Mouse (Mus musculus) heart, postnatal 25 days (tissue): ENCODE measurements around the gene Ago4. TPM values are rescaled to one million over a fixed set of nuclear protein-coding genes. Genes with fewer than 3 reads are reported as not detected.

Experiments
- DNase-seq: peaks from one replicate; pipeline ENCODE4 v3.0.0; 2022; ENCODE audit warnings: low spot score
- intact Hi-C: fragments of 180-260 bp; cut with DNase I; formaldehyde crosslinking; loops from one replicate; pipeline ENCODE4 v1.15.1; 2025
- total RNA-seq, 2 experiments: library from RNA; stranded (reverse); gene quantifications; 2 replicates each; pipeline ENCODE4 v1.2.3; 2021

Gene Ago4
- total RNA-seq, 2 experiments from 2014 or later, result 7.5 to 7.9 TPM

DNA sequence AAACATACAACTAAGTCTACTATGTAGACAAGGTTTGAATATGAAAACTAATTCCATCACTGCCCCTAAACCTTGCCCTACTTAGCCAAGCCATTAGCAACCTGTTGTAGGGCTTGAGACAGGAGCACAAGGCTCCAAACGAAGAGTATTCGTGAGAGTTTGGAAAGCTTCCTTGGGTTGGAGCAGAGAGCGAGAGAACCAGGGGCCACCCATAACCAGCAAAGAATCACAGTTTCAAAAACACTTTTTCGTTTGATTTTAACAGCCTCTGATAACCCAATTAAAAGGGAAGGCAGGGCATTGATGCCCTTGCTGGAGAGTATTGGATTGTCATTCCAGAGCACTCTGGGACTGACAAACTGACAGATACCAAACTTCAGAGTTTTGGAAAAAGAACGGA is 980 bp downstream of the Ago4 start:
- intact Hi-C loops, result no loop called here
- no peak for DNase-seq

DNA sequence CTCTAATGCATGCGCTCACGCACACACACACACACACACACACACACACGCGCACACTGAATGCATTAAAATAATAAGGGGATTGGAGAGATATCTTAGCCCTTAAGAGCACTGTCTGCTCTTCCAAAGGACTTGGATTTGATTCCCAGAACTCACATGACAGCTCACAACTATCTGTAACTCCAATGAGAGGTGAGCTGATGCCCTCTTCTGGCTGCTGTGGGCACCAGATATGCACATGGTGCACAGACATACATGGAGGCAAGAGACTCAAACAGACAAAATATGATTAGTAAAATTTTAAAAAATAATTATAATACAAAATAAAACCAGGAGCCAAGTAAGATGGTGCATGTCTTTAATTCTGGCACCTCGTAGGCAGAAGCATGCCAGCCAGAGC is 6.4 kb downstream of the Ago4 start:
- DNase-seq, result no peak
- intact Hi-C loops, result no loop called here

DNA sequence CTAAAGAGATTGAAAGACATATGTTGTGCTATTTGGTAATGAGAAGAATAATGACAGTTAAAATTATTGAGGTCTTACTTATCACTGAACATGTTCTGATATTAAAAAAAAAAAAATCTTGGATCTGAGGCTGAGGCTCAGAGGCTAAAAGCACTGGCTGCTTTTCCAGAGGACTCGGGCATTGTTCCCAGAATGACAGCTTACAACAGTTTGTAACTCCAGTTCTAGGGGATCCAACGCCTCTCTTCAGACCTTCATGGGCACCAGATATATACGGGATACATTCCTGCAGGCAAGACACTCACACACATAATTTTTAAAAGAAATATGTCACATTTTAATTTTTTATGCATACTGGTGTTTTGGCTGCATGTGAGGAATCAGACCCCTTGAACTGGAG is 7.1 kb downstream of the Ago4 start:
- intact Hi-C loops, result no loop called here
- DNase-seq, result no peak

DNA sequence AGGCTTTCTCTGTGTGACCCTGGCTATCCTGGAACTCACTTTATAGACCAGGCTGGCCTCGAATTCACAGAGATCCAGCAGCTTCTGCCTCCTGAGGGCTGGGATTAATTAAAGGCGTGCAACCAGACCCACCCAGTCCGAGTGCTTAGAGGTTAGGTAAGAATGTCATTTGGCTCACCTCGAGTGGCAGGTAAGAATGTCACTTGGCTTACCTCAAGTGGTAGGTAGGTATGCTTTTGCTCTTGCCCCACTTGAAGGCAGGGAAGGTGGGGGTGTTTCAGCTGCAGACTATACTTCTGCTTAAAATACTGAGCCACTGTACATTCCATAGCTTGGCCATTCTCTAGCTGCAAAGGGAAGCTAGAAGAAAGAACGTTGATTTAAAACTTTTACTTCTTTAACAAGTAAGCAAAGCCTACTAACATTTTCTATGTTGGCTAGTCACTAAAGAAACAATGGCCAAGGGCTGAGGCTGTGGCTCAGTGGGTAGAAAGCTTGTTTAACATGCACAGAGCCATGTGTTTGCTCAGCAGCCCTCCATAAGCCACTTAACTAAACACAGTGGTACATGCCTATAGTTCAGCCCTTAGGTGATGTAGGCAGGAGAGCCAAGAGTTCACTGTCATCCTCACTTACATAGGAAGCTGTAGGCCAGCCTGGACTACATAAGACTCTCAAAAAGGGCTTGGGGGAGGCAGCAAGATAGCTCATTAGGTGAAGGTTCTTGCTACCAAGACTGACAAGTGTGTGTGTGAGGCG is 20.8 kb downstream of the Ago4 start:
- DNase-seq, result no peak
- intact Hi-C loops, result no loop called here

DNA sequence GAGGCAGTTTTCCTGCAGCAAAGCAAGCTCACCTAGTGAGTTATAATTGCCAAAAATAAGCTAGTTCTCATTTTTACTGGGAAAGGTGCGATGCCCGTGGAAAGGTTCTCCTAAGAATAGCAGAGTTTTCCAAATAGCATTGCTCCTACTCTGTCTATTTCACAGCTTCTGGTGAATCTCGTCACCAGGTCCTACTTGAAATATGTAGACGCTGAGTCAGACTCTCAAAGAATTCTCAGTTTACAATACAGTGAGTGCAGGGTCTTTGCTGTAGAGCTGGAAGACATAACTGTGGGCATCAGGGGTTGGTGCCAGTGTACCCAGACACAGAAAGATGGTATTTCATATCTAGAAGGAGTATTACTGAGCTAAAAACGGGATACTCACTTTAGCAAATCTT is 22.3 kb downstream of the Ago4 start:
- no peak for DNase-seq
- intact Hi-C loops, result no loop called here

DNA sequence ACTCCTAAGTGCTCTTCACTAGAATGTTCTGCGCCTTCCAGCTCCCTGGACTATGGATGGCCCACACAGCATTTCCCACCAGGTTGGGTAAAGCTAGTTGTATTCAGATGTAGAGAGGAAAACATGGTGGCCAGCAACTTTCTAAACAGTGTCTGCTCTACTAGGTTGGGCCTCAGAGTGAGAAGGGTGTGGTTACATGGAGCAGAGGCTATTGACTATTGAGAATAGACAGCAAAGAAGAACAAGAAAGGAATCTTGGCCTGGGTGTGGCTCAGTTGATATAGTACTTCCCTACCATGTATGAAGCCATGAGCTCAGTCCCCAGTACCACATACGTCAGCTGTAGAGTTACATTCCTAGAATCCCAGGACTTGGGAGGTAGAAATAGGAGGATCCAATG is 24.2 kb downstream of the Ago4 start:
- DNase-seq, result no peak
- intact Hi-C loops, result no loop called here

DNA sequence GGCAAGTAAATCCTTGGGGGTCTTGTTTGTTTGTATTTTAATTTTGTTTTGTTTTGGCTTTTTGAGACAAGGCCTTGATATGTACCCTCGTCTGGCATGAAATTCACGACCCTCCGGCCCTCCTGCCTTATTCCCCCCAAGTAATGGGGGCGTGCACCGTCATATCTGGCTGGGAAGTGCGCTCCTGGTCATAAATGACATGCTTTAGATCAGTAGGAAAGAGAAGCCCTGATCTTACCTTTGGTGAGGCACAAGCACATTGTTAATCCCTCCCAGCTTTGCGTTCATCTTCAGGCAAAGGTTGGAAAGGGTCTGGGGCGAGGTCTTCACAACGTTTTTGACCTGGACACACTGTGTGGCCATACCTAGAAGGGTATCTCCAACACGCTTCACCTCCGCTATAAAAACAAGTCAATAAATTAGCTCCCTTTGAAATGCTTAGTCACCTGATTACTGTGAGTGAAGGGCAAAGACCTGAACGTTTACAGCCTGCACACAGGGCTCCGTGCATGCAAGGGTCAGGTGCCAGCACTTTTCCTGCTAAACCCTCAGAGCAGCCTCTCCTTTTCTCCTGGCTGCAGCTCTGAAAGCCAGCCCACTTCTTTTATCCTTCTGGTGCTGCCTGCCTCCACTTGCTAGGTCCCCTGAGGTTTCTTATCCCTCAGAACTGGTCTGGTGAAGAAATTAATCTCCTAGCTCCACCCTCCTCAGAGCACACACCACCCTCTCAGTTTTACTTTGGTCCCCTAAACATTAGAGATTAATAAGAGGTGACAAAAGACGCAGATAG is 25.0 kb downstream of the Ago4 start:
- intact Hi-C loops, result no loop called here
- DNase-seq, result no peak

DNA sequence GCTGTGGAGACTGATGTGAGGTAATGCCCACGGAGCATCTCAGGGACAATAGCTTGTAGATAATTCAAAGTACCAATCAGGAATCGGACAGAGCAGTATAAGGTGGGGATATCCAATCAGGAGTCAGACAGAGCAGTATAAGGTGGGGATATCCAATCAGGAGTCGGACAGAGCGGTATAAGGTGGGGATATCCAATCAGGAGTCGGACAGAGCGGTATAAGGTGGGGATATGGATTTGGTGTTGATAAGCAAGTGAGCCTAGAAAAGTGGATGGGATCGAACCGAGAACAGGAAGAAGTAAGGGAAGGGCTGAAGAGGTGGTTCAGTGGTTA is 30.3 kb downstream of the Ago4 start:
- DNase-seq, result no peak
- intact Hi-C loops, result no loop called here

DNA sequence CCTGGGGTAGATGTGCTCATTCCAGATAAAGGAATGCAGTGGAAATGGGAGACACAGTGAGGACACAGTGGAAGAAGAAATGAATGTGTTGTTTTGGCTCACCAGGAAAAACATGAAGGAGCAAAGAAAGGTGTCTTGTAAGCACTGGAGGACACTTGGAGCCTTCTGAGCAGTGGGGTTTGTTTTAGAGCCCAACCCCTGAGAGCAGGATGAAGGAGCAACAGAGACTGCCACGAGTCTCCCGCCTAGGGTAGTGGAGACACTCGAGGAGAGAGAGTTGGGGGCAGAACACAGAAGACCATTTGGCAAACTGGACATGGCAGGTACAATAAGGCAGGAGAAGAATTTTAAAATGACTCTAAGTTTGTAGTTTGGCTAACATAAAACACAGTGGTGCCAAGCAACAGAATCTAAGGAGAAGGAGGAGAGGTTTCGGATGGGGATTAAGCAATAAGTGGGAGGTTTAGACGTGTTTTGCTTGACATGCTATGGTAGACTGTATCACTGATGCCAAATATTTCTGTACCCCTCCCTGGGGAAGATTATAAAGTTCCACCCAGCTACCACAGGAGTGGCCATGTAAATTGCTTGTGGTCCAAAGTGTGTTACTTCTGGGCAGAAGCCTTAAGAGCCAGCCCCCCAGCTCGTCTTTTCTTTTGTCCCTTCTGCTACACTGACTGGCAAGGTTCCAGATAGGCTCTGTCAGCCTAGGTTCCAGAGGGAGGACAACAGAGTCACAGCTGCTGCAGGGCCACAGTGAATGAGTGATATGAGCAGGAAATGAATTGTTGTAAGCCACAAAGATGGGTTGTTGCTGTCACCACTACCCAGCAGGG is 30.9 kb downstream of the Ago4 start:
- DNase-seq, result no peak
- intact Hi-C loops, result no loop called here

DNA sequence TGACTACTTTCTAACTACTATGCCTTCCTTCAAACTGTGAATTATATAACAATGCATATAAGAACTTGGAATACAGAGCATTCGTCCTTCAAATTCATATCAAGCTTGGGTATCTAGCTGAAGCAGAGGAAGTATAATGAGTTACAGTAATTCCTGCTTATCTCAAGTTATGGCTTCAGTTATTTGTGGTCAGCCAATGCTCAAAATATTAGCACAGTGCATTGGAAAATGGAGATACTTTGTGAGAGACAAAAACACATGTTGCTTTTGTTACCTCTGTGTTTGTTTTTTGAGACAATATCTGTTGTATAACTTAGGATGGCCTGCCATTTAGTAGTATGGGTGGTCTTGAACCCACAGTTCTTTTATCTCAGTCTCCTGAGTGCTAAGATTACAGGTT is 34.7 kb downstream of the Ago4 start:
- intact Hi-C loops, result no loop called here
- no peak for DNase-seq

DNA sequence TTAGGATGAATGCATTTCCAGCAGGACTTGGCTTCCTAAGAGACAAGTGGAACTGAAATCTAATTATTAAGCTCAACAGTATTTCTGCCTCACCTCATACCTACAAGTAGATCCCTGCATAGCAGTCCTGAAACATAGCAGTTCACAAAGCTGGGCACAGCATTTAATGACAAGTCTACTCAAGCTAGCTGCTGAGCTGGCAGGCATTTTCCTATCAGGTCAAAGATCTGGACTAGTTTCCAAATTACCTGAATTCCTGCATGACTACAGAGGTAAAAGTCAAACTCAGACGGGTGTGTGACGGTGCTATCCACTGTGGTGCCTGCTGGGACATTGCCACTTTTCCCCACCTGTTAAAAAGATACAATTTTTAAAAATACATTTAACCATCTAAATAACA is 36.3 kb downstream of the Ago4 start:
- intact Hi-C loops, result no loop called here
- no peak for DNase-seq

DNA sequence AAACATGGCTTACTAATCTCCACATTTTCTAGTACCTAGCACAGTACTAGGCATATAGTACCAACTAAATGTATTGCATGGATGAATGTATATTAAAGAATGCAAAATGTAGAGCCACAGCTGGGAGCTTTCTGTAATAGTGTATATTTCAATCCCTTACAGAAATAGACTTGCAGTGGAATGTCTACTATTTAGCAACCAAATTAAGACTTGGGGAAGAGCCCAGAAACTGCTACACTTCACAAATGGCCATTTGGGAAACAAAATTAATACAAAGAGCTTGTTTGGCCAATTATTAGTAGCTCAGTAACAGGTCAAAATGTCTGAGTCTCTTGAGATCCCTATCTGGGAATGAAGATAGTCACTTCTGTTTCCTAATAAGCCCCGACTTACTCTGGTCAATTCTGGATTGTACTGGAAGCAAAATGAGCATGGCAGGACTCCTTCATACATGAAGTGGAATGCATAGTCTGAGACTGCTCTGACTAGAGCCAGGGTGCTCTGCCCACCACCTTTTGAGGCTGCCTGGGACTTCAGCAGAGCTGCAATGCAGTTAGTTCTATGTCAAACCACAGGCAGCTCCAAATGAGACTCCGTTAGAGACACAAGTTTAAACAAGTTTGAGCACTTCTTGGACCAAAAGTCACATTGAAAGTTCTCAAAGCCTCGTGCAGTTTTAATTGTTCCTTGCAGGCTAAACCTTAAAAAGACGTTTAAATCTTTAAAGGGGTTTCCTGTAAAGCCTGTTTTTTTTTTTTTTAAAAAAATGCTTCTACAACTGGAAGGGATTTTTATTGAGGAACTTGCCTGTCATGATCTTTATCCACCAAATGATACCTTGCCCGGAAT is 37.1 kb downstream of the Ago4 start:
- intact Hi-C loops, result no loop called here

DNA sequence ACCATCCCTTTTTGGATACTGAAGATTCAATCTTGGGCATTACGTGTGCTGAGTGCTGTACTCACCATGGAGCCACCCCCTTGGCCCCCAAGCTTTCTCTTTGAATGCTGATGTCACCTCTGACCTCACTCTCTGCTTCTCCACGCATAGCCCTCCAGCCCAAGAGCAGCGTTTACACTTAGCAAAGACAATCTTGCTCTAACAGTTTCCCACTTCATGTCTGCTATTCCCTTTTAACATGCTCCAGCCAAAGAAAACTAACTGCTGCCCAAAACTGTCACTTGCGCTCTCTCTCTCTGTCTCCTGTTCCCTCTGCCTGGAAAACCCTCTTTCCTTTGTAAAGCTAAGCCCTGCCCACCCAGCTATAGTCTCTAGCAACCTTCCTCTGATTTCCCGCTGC is 37.8 kb downstream of the Ago4 start:
- intact Hi-C loops, result no loop called here
- no peak for DNase-seq

More for the DNA sequence above, 37.1 kb downstream of the Ago4 start:
- no peak for DNase-seq

DNA sequence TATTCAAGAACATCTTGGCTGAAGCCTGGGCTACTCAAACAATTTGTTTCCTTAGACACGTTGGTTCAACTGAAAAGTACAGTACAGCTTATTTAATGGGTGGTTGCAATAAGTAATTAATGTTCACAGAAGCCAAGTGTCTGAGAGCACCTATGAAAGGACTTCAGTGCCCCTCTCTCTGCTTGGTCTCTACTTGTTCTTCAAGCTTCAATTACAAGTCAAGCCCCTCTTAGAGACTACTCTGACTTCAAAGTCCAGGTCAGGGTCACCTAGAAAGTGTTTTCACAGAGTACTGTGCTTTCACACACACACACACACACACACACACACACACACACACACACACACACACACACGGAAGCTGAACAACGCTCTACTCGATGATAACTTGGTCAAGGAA is 39.9 kb downstream of the Ago4 start:
- intact Hi-C loops, result no loop called here
- DNase-seq, result no peak

DNA sequence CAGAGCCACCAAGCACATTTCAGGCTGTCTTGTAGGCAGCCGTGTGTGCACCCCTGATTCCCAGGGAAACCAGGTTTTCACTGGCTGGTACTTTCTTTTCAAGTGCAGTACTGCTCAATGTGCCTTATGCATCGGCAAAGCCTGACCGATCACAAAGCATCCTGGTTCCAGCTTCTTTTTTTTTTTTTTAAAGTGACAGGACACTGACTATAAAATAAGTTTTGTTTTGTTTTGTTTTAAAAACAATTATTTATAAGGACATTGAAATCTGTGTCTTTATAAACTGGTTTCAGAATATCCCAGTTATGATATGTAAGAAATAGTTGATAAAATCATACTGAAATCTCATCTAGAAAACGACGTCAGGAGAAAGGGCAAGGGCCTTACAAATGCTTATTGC is 41.3 kb downstream of the Ago4 start:
- intact Hi-C loops, result no loop called here
- DNase-seq, result no peak

DNA sequence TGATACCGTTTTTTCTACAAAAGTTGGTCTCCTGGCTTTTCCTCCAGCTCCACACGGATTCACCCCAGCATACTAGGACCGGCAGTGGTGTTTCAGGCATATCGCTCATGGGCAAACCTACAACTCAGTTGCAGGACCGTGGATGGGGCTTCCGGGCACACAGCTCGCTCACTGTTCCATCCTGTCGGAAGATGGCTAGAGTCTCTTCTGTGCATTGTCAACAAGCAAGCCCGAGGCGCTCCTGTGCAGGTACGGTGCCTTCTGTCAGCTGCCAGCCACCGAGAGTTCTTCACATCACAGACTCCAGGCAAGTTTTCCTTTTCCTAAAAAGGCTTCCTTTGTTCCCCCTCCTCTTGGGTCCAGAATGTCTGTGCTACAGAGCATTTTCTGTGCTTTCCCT is 42.5 kb downstream of the Ago4 start:
- intact Hi-C loops, result no loop called here
- no peak for DNase-seq

DNA sequence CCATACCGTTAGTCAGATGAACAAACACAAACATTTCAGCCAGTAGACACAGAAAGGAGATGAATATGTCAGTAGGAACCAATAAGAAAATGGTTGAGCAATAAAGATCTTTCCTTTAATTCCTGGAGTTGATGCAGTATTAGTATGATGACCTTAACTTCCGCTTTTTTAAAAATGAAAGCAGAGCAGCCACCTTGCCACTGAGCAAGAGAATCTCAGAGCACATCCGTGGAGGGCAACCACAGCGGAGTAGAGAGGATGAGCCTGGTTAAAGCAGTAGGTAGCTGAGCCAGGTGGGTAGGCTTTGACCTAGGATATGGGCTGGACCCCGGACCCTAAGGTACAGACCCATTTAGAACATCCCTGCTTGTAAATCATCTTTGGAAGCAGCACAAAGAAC is 43.5 kb downstream of the Ago4 start:
- DNase-seq, result no peak
- intact Hi-C loops, result no loop called here

DNA sequence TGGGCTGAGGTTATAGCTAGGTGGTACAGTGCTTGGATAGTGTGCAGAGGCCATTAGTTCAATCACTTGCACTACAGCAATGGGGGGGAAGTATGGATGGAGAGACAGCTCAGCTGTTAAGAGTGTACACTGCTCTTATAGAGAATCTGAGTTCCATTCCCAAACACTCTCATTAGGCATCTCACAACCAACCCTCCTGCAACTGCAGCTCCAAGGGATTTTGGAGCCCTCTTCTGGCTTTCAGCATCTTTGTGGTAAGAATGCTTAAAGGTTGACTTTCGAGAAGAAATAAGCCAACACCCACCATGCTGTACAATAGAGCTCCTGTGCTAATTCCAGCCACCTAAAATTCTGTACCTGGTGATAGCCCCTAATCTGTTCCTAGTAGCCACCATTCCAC is 47.1 kb downstream of the Ago4 start:
- no peak for DNase-seq
- intact Hi-C loops, result no loop called here

DNA sequence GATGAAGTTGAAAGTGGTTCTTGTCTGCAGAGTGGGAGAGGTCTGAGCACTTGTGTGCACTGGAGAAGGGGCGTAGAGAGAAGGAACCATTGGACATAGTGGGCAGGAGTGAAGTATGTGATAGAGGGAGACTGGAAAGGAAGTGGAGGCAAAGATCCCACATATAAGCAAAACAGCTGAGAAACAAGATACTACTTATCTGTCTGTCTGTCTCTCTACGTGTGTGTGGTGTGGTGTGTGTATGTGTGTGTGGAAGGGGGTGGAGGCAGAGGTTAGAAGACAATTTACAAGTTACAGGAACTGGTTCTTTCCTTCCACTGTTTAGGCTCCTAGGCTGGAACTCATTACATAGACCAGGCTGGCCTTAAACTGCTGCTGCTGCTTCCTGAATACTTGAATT is 48.2 kb downstream of the Ago4 start:
- no peak for DNase-seq
- intact Hi-C loops, result no loop called here

DNA sequence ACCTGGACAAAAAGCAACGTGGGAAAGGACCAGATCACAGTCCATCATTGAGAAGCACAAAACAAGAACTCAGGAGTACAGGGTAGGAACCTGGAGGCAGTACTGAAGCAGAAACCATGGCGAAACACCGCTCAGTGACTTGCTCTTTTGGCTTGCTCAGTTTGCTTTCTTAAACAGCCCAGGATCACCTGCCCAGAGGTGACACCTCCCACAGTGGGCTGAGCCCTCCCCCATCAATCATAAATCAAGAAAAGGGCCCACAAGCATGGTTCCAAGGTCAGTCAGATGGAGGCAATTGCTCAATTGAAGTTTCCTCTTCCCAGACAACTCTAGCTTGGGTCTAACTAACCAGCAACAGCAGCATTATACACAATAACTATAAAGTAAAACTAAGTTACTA is 49.4 kb downstream of the Ago4 start:
- intact Hi-C loops, result no loop called here
- DNase-seq, result no peak
